Comparison of ENCODE assay signal across 9 mouse cellular contexts in the genomic region with DNA sequence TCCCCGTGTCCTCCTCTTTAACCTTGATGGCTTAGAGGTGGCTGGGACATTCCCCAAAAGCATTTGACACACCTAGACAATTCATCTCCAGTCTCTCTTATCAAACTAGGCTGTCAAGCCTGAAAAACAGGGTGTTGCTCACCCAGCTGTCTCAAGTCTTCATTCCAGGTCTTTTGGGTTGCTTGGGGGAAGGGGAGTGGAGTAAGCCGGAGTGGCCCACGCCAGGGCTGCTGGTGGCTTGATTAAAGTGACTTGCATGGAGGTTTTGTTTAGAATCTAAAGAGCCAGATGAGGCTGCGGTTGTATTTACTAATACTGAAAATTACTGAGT.
A peak's percentile ranks its signal among the peaks of the same experiment; 100 is the strongest.
DNase-seq lines count a peak whose midpoint lies in the region; ATAC-seq and TF ChIP-seq lines count a peak whose summit lies in the region.
"Had no signal": no experiment of that assay in that cellular context is flagged by ENCODE, and none has a peak within 500 bp of the region (broad histone marks: within the 10 kb centered on the region; RNA-seq: fewer than 3 reads in every experiment).

No protein-coding gene starts in this region.

- H3K9ac ChIP-seq in lung, embryonic 16.5 days (ENCODE audit: low read length): peak overlapping the region; percentile 60
- H3K9ac ChIP-seq in forebrain, embryonic 14.5 days (ENCODE audit: low read length): no peak overlapping the region; the same call in 1 of the 2 replicates
- H3K9ac ChIP-seq in limb, embryonic 14.5 days (ENCODE audit: low read depth, low read length, severe bottlenecking): peak overlapping the region; percentile 46; the same call in 1 of the 2 replicates

- H3K27me3 ChIP-seq in lung, embryonic 16.5 days (ENCODE audit: control insufficient read depth, insufficient read depth, low read depth, low read length): no peaks in the 10 kb centered on the region
- H3K27me3 ChIP-seq in forebrain, embryonic 14.5 days (replicated peaks; ENCODE audit: control insufficient read depth, insufficient read depth, low read length): peaks cover 4% of the 10 kb centered on the region; the same call in 1 of the 2 replicates
- H3K27me3 ChIP-seq in limb, embryonic 14.5 days (ENCODE audit: control insufficient read depth, insufficient read depth, low read length): no peaks in the 10 kb centered on the region

- no peak for DNase-seq in lung, adult 2 months
- no peak for DNase-seq in forebrain, embryonic 14.5 days (ENCODE audit: low spot score)
- DNase-seq in limb, embryonic 14.5 days (ENCODE audit: low spot score): peak; percentile 33
- no peak for DNase-seq in layer of hippocampus, adult 11-12 months (ENCODE audit: low spot score)
- no peak for DNase-seq in ovary, postnatal 10 days (ENCODE audit: low spot score)
- no peak for DNase-seq in c-Kit-positive CD71-positive TER-119-positive erythroid progenitor cells, embryonic 14.5 days (ENCODE audit: low spot score)

- no peaks in the 10 kb centered on the region for H3K9me3 ChIP-seq in lung, embryonic 16.5 days (ENCODE audit: control insufficient read depth, low read length)
- no peaks in the 10 kb centered on the region for H3K9me3 ChIP-seq in forebrain, embryonic 14.5 days (replicated peaks; ENCODE audit: control insufficient read depth, low read length)
- H3K9me3 ChIP-seq in limb, embryonic 14.5 days (ENCODE audit: control insufficient read depth, low read length): no peaks in the 10 kb centered on the region

- H3K4me2 ChIP-seq in lung, embryonic 16.5 days (ENCODE audit: low read depth, low read length): peak overlapping the region; percentile 62
- H3K4me2 ChIP-seq in forebrain, embryonic 14.5 days (ENCODE audit: low read length): peak overlapping the region; percentile 56
- peak overlapping the region; percentile 74 for H3K4me2 ChIP-seq in limb, embryonic 14.5 days (replicated peaks; ENCODE audit: low read depth, low read length, severe bottlenecking)

- no peak for TF ChIP-seq CTCF in lung, adult 2 months (IDR thresholded peaks at IDR 0.05; ENCODE audit: insufficient read depth, low read length)
- no peak for TF ChIP-seq CTCF in olfactory bulb, adult 2 months (IDR thresholded peaks at IDR 0.05; ENCODE audit: insufficient read depth, low read depth, low read length)

- H3K36me3 ChIP-seq in lung, embryonic 16.5 days (ENCODE audit: control insufficient read depth, insufficient read depth, low read length): no peaks in the 10 kb centered on the region
- H3K36me3 ChIP-seq in forebrain, embryonic 14.5 days (ENCODE audit: control insufficient read depth, insufficient read depth, low read length): no peaks in the 10 kb centered on the region
- no peaks in the 10 kb centered on the region for H3K36me3 ChIP-seq in limb, embryonic 14.5 days (ENCODE audit: control insufficient read depth, insufficient read depth, low read length)

- TF ChIP-seq POLR2A in lung, adult 2 months (IDR thresholded peaks at IDR 0.05; ENCODE audit: borderline replicate concordance, extremely low read depth, low read depth, low read length): no peak
- TF ChIP-seq POLR2A in limb, embryonic 14.5 days (IDR thresholded peaks at IDR 0.05; ENCODE audit: borderline replicate concordance, extremely low read depth, insufficient read depth, insufficient read length): no peak
- TF ChIP-seq POLR2A in olfactory bulb, adult 2 months (IDR thresholded peaks at IDR 0.05; ENCODE audit: insufficient read depth, low read depth, low read length): no peak

- H3K27ac ChIP-seq in lung, embryonic 16.5 days (ENCODE audit: low read length): peak overlapping the region; percentile 80
- H3K27ac ChIP-seq in forebrain, embryonic 14.5 days (ENCODE audit: low read depth, low read length): no peak overlapping the region
- no peak overlapping the region for H3K27ac ChIP-seq in limb, embryonic 14.5 days (replicated peaks; ENCODE audit: low read depth, low read length)
- 0 out of 2 replicates have a peak overlapping the region, but pooled peaks have one; percentile 11 for H3K27ac ChIP-seq in olfactory bulb, adult 2 months (ENCODE audit: insufficient read depth, low read depth, low read length)
- H3K27ac ChIP-seq: macrophage had no signal

- ATAC-seq in lung, embryonic 16.5 days (ENCODE audit: low read depth): peak; percentile 37
- ATAC-seq in forebrain, embryonic 14.5 days: 0 out of 2 replicates have a peak, but pooled peaks have one; percentile 9
- no peak for ATAC-seq in limb, embryonic 14.5 days (ENCODE audit: low FRiP score, low read depth)

- H3K4me1 ChIP-seq in lung, embryonic 16.5 days (replicated peaks; ENCODE audit: control insufficient read depth, insufficient read depth, low read length): peaks cover 49% of the 10 kb centered on the region
- peaks cover 6% of the 10 kb centered on the region; the same call in 1 of the 2 replicates for H3K4me1 ChIP-seq in lung, adult 2 months (ENCODE audit: control insufficient read depth, insufficient read depth, low read length)
- H3K4me1 ChIP-seq in forebrain, embryonic 14.5 days (ENCODE audit: control insufficient read depth, insufficient read depth, low read length): peaks cover 14% of the 10 kb centered on the region
- H3K4me1 ChIP-seq in limb, embryonic 14.5 days (ENCODE audit: control insufficient read depth, insufficient read depth, low read length): peaks cover 50% of the 10 kb centered on the region
- peaks cover 41% of the 10 kb centered on the region for H3K4me1 ChIP-seq in olfactory bulb, adult 2 months (ENCODE audit: control insufficient read depth, insufficient read depth, low read length)

- peak overlapping the region; percentile 50 for H3K4me3 ChIP-seq in lung, embryonic 16.5 days (ENCODE audit: low read length)
- H3K4me3 ChIP-seq in lung, adult 2 months (replicated peaks; ENCODE audit: extremely low read depth, low read depth, low read length): no peak overlapping the region
- no peak overlapping the region for H3K4me3 ChIP-seq in forebrain, embryonic 14.5 days (ENCODE audit: low read depth, low read length)
- H3K4me3 ChIP-seq in limb, embryonic 14.5 days (replicated peaks; ENCODE audit: low read length): peak overlapping the region; percentile 42
- peak overlapping the region; percentile 26; the same call in 1 of the 2 replicates for H3K4me3 ChIP-seq in olfactory bulb, adult 2 months (ENCODE audit: insufficient read depth, low read depth, low read length)

- WGBS in lung, embryonic 16.5 days: 4% methylated on average over 4 of the region's 4 CpGs
- 30% methylated on average over 4 of the region's 4 CpGs for WGBS in lung, adult 2 months
- 15% methylated on average over 4 of the region's 4 CpGs for WGBS in forebrain, embryonic 14.5 days
- 12% methylated on average over 4 of the region's 4 CpGs for WGBS in limb, embryonic 14.5 days
- 45% methylated on average over 4 of the region's 4 CpGs for WGBS in olfactory bulb, adult 2 months

Comparison
In these comparisons a context has a peak if more than half of its experiments do, and no peak if none do; other contexts are left out.
1. H3K4me3 ChIP-seq: peak in lung, embryonic 16.5 days (single experiment), limb, embryonic 14.5 days (single experiment) and olfactory bulb, adult 2 months (single experiment); none in lung, adult 2 months (single experiment) and forebrain, embryonic 14.5 days (single experiment).
2. H3K27ac ChIP-seq: peak in lung, embryonic 16.5 days (single experiment) and olfactory bulb, adult 2 months (single experiment); none in forebrain, embryonic 14.5 days (single experiment) and limb, embryonic 14.5 days (single experiment).
3. Peak in every context shown above with its lines, with median percentiles within 50 percentile points of each other: H3K4me2 ChIP-seq.